Mouse (Mus musculus) kidney, postnatal 0 days (tissue): ENCODE data around the gene Car12. TPM values are rescaled to one million over a fixed set of nuclear protein-coding genes. Genes with fewer than 3 reads are reported as not detected.

Source experiments
- ATAC-seq: fragments of 200-750 bp; cut with Nextera tagmentation; replicated peaks from 2 replicates; pipeline ENCODE4 v1.8.0; 2017; ENCODE audit warnings: low read depth, moderate number of reproducible peaks, moderate TSS enrichment, moderate library complexity; ENCODE audit not compliant: low FRiP score
- DNase-seq: peaks from one replicate; pipeline ENCODE4 v3.0.0-alpha.2; 2016; ENCODE audit warnings: low spot score
- H3K27ac ChIP-seq: fragments of 300-500 bp; sonication (generic); 2 replicates; pipeline ENCODE4 v1.5.1; 2014; ENCODE audit warnings: mild to moderate bottlenecking
- H3K27me3 ChIP-seq: fragments of 300-500 bp; sonication (generic); 2 replicates; pipeline ENCODE4 v1.6.1; 2014; ENCODE audit warnings: low read length, mixed read lengths; ENCODE audit not compliant: insufficient read depth
- H3K36me3 ChIP-seq: fragments of 300-500 bp; sonication (generic); 2 replicates; pipeline ENCODE4 v1.6.1; 2014; ENCODE audit warnings: low read length, mixed read lengths; ENCODE audit not compliant: insufficient read depth
- H3K4me1 ChIP-seq: fragments of 300-500 bp; sonication (generic); replicated peaks from 2 replicates; pipeline ENCODE4 v1.6.1; 2014; ENCODE audit warnings: antibody characterized with exemption, low read length, mixed read lengths; ENCODE audit not compliant: insufficient read depth
- H3K4me2 ChIP-seq: fragments of 300-500 bp; sonication (generic); 2 replicates; pipeline ENCODE4 v1.6.1; 2014; ENCODE audit warnings: mild to moderate bottlenecking, low read length, moderate library complexity, mixed read lengths
- H3K4me3 ChIP-seq: fragments of 300-500 bp; sonication (generic); replicated peaks from 2 replicates; pipeline ENCODE4 v1.5.1; 2014; ENCODE audit warnings: low read depth, low read length
- H3K9ac ChIP-seq: fragments of 300-500 bp; sonication (generic); 2 replicates; pipeline ENCODE4 v1.6.1; 2014; ENCODE audit warnings: low read depth, low read length
- H3K9me3 ChIP-seq: fragments of 300-500 bp; sonication (generic); replicated peaks from 2 replicates; pipeline ENCODE4 v1.6.1; 2016; ENCODE audit warnings: low read length, inconsistent platforms, mixed read lengths
- CTCF ChIP-seq: IDR thresholded peaks from 2 replicates; pipeline ENCODE4 v1.5.1; 2016; ENCODE audit warnings: antibody characterized with exemption, low read depth, mild to moderate bottlenecking, moderate library complexity
- WGBS: fragments of 180-500 bp; shearing (Covaris S2); extraction: QIAGEN DNeasy Blood & Tissue Kit; methylation state at CpG from one replicate; pipeline ENCODE4 v1.1.7; 2014; 5-methylcytosine and 5-hydroxymethylcytosine counted together
- polyA plus RNA-seq: library from polyadenylated mRNA; unstranded; fragments of >200 nt; fragmentation: Nextera tagmentation; extraction: Ambion mirVana; gene quantifications from 2 replicates; pipeline ENCODE4 v1.2.1, GENCODE M21; 2015

Gene Car12
- polyA plus RNA-seq, 1 experiment from 2014 or later: 52.5 TPM

GRCm38 (mm10) chr9:66669561-66670078 is 43.9 kb upstream of the Car12 start:
- Histone ChIP-seq H3K9me3 (no peaks in the 10 kb centered on the region), H3K36me3 (no peaks in the 10 kb centered on the region), H3K9ac (no peak overlapping the region), H3K27me3 (no peaks in the 10 kb centered on the region), H3K4me1 (no peaks in the 10 kb centered on the region), H3K4me2 (no peak overlapping the region), H3K4me3 (no peak overlapping the region), H3K27ac (no peak overlapping the region)
- WGBS: 41% methylated on average over 7 of the region's 7 CpGs
- ATAC-seq: no peak
- no peak for TF ChIP-seq CTCF
- no peak for DNase-seq

GRCm38 (mm10) chr9:66673771-66674170 is 39.7 kb upstream of the Car12 start:
- 72% methylated on average over 2 of the region's 2 CpGs for WGBS
- H3K9me3 ChIP-seq: 0 out of 2 replicates have a peak, but pooled peaks cover 4% of the 10 kb centered on the region
- H3K4me2 ChIP-seq: no peak overlapping the region
- H3K27me3 ChIP-seq: no peaks in the 10 kb centered on the region
- no peaks in the 10 kb centered on the region for H3K4me1 ChIP-seq
- no peak overlapping the region for H3K4me3 ChIP-seq
- no peak overlapping the region for H3K27ac ChIP-seq
- no peaks in the 10 kb centered on the region for H3K36me3 ChIP-seq
- ATAC-seq: no peak; the same call in 1 of the 2 replicates
- TF ChIP-seq CTCF: no peak
- H3K9ac ChIP-seq: no peak overlapping the region
- DNase-seq: no peak

DNA sequence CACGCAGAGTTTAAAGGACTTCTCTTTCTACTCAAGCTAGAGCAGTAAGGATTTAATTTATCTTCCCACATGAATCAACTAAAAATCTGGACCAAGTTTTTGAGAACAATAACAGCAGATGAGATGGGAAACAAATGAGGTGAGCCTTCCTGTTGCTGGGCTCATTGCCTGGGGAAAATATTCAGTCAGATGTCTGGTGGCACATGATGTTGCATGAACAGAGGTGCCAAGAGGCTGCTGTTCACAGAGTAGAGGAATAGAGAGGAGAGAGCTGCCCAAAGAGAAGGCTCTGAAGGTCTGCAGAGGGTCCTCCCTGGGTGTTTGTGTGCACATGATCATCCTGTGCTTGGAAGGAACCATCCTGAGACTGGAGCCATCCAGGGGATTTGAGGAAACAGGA is 37.9 kb upstream of the Car12 start:
- ATAC-seq: no peak
- H3K9me3 ChIP-seq: 0 out of 2 replicates have a peak, but pooled peaks cover 4% of the 10 kb centered on the region
- no peak overlapping the region for H3K27ac ChIP-seq
- H3K4me3 ChIP-seq: no peak overlapping the region
- no peak overlapping the region for H3K4me2 ChIP-seq
- no peak overlapping the region for H3K9ac ChIP-seq
- 78% methylated on average over 1 of the region's 1 CpGs for WGBS
- H3K27me3 ChIP-seq: no peaks in the 10 kb centered on the region
- H3K4me1 ChIP-seq: no peaks in the 10 kb centered on the region
- TF ChIP-seq CTCF: no peak
- no peak for DNase-seq
- no peaks in the 10 kb centered on the region for H3K36me3 ChIP-seq

GRCm38 (mm10) chr9:66680102-66680501 is 33.4 kb upstream of the Car12 start:
- TF ChIP-seq CTCF: no peak
- Histone ChIP-seq H3K4me3 (no peak overlapping the region), H3K36me3 (no peaks in the 10 kb centered on the region), H3K27me3 (no peaks in the 10 kb centered on the region), H3K9ac (no peak overlapping the region), H3K4me2 (no peak overlapping the region), H3K4me1 (no peaks in the 10 kb centered on the region), H3K27ac (no peak overlapping the region), H3K9me3 (0 out of 2 replicates have a peak, but pooled peaks cover 4% of the 10 kb centered on the region)
- DNase-seq: no peak
- 58% methylated on average over 6 of the region's 6 CpGs for WGBS
- no peak for ATAC-seq

GRCm38 (mm10) chr9:66682822-66683221 is 30.7 kb upstream of the Car12 start:
- DNase-seq (no peak), ATAC-seq (no peak)
- WGBS: 85% methylated on average over 3 of the region's 3 CpGs

GRCm38 (mm10) chr9:66685730-66686129 is 27.8 kb upstream of the Car12 start:
- H3K9me3 ChIP-seq: no peaks in the 10 kb centered on the region
- H3K4me1 ChIP-seq: no peaks in the 10 kb centered on the region
- H3K36me3 ChIP-seq: no peaks in the 10 kb centered on the region
- DNase-seq: no peak
- H3K27me3 ChIP-seq: no peaks in the 10 kb centered on the region
- 63% methylated on average over 6 of the region's 6 CpGs for WGBS
- no peak for ATAC-seq
- H3K4me2 ChIP-seq: no peak overlapping the region
- H3K4me3 ChIP-seq: no peak overlapping the region
- TF ChIP-seq CTCF: no peak
- no peak overlapping the region for H3K9ac ChIP-seq
- no peak overlapping the region for H3K27ac ChIP-seq

More at GRCm38 (mm10) chr9:66682822-66683221, 30.7 kb upstream of the Car12 start:
- no peak overlapping the region for H3K4me2 ChIP-seq
- TF ChIP-seq CTCF: no peak
- no peak overlapping the region for H3K27ac ChIP-seq
- no peak overlapping the region for H3K9ac ChIP-seq
- H3K36me3 ChIP-seq: no peaks in the 10 kb centered on the region
- H3K4me1 ChIP-seq: no peaks in the 10 kb centered on the region
- H3K4me3 ChIP-seq: no peak overlapping the region
- no peaks in the 10 kb centered on the region for H3K27me3 ChIP-seq
- H3K9me3 ChIP-seq: no peaks in the 10 kb centered on the region

- Histone ChIP-seq H3K9ac (no peak overlapping the region), H3K27me3 (no peaks in the 10 kb centered on the region), H3K9me3 (no peaks in the 10 kb centered on the region), H3K36me3 (no peaks in the 10 kb centered on the region), H3K4me3 (no peak overlapping the region), H3K27ac (no peak overlapping the region), H3K4me2 (no peak overlapping the region), H3K4me1 (no peaks in the 10 kb centered on the region)
- no peak for ATAC-seq
- WGBS: 58% methylated on average over 2 of the region's 2 CpGs
- no peak for DNase-seq
- no peak for TF ChIP-seq CTCF
Measured at GRCm38 (mm10) chr9:66687713-66688112, 25.8 kb upstream of the Car12 start.
